Mouse (Mus musculus) G1E (cell line): Measurements from ENCODE around the gene G6pc. TPM values are rescaled to one million over a fixed set of nuclear protein-coding genes. Genes with fewer than 3 reads are reported as not detected.

Experiments
- ATAC-seq: 2 replicates; pipeline ENCODE4 v1.8.0; 2016; ENCODE audit warnings: mild to moderate bottlenecking; ENCODE audit not compliant: insufficient number of reproducible peaks, poor library complexity, low FRiP score, severe bottlenecking; ENCODE audit errors: extremely low read depth
- DNase-seq: peaks from one replicate; pipeline ENCODE4 v3.0.0; 2012; ENCODE audit warnings: low spot score
- H3K27me3 ChIP-seq: 2 replicates; pipeline ENCODE4 v1.6.1; 2012; ENCODE audit warnings: mild to moderate bottlenecking, low read length, inconsistent platforms; ENCODE audit not compliant: insufficient read depth
- H3K36me3 ChIP-seq: replicated peaks from 2 replicates; pipeline ENCODE3; 2012; ENCODE audit warnings: mild to moderate bottlenecking, inconsistent platforms
- H3K4me1 ChIP-seq: 2 replicates; pipeline ENCODE4 v1.6.1; 2012; ENCODE audit warnings: low read depth, low read length, inconsistent platforms, mixed read lengths; ENCODE audit not compliant: insufficient read depth
- H3K4me3 ChIP-seq: 2 replicates; pipeline ENCODE4 v1.5.1; 2012; ENCODE audit warnings: low read depth, mild to moderate bottlenecking, inconsistent platforms, low read length, moderate library complexity, mixed read lengths
- H3K9me3 ChIP-seq: replicated peaks from 2 replicates; pipeline ENCODE4 v1.6.1; 2012; ENCODE audit warnings: inconsistent platforms
- CTCF ChIP-seq: IDR thresholded peaks from 2 replicates; pipeline ENCODE4 v1.5.1; 2012; ENCODE audit warnings: low read depth, low read length, inconsistent platforms, mixed read lengths
- GATA1 ChIP-seq: IDR thresholded peaks from 2 replicates; pipeline ENCODE4 v1.6.1; 2012; ENCODE audit warnings: borderline replicate concordance, low read length, inconsistent platforms, mixed read lengths
- GATA2 ChIP-seq: IDR thresholded peaks from 2 replicates; pipeline ENCODE4 v1.6.1; 2012; ENCODE audit warnings: low read depth, low read length, inconsistent platforms, borderline replicate concordance
- POLR2AphosphoS5 ChIP-seq: IDR thresholded peaks from 2 replicates; pipeline ENCODE4 v1.6.1; 2012; ENCODE audit warnings: low read depth, low read length, inconsistent platforms; ENCODE audit not compliant: insufficient replicate concordance
- TAL1 ChIP-seq: conservative IDR thresholded peaks from 2 replicates; pipeline ENCODE4 v1.6.1; 2012; ENCODE audit warnings: low read depth, low read length, inconsistent platforms, mixed read lengths
- polyA plus RNA-seq: library from polyadenylated mRNA; stranded (reverse); fragments of >175 nt; gene quantifications from 2 replicates; pipeline ENCODE4 v1.2.3, GENCODE M21; 2012
- total RNA-seq, 2 experiments: library from RNA; stranded (forward) in 1 of 2; stranded (reverse) in 1 of 2; fragments of 200-1000 nt in 1 of 2; fragments of >200 nt in 1 of 2; fragmentation: Nextera tagmentation in 1 of 2; gene quantifications; 2 replicates each; pipeline ENCODE4 v1.2.3; 2014 to 2017

G6pc gene
- total and polyA plus RNA-seq, 3 experiments, result 0.05 TPM; not detected in 2

GRCm38 (mm10) chr11:101420148-101420547, 52.8 kb downstream of the G6pc start:
- H3K4me3 ChIP-seq, result no peak overlapping the region
- peaks cover 5% of the 10 kb centered on the region for H3K36me3 ChIP-seq
- H3K27me3 ChIP-seq, result no peaks in the 10 kb centered on the region
- TF ChIP-seq GATA2 (no peak), GATA1 (no peak), CTCF (no peak), POLR2AphosphoS5 (no peak), TAL1 (no peak)
- peaks cover 50% of the 10 kb centered on the region for H3K4me1 ChIP-seq
- ATAC-seq, result no peak
- no peak for DNase-seq
- H3K9me3 ChIP-seq, result no peaks in the 10 kb centered on the region

GRCm38 (mm10) chr11:101424105-101424851, 56.9 kb downstream of the G6pc start, which contains the start of gene Gm27029:
Gene Gm27029, minus strand, starts transcription at chr11:101424796.
- no peak for DNase-seq
- no peak for TF ChIP-seq GATA1
- no peak for TF ChIP-seq CTCF
- no peak for TF ChIP-seq POLR2AphosphoS5
- no peak for TF ChIP-seq GATA2
- TF ChIP-seq TAL1, result no peak
- Histone ChIP-seq H3K4me1 (peaks cover 49% of the 10 kb centered on the region), H3K36me3 (peaks cover 20% of the 10 kb centered on the region), H3K4me3 (peak within 1 kb of the TSS; percentile 89), H3K9me3 (no peaks in the 10 kb centered on the region), H3K27me3 (no peaks in the 10 kb centered on the region)
- ATAC-seq, result no peak

- Histone ChIP-seq H3K4me1 (peaks cover 40% of the 10 kb centered on the region), H3K4me3 (peak within 1 kb of the TSS; percentile 89), H3K9me3 (no peaks in the 10 kb centered on the region), H3K27me3 (no peaks in the 10 kb centered on the region), H3K36me3 (peaks cover 29% of the 10 kb centered on the region)
- ATAC-seq, result peak; percentile 80
- TF ChIP-seq TAL1 (no peak), GATA2 (no peak), POLR2AphosphoS5 (no peak), GATA1 (no peak), CTCF (no peak)
- peak; percentile 94 for DNase-seq
Observed at GRCm38 (mm10) chr11:101424925-101425813, 57.8 kb downstream of the G6pc start, which contains the start of the genes Rundc1 and Ptges3l. Gene Rundc1, plus strand, starts transcription at chr11:101425085. Gene Ptges3l, minus strand, starts transcription at chr11:101425333.

GRCm38 (mm10) chr11:101426165-101426564, 58.8 kb downstream of the G6pc start:
- H3K4me1 ChIP-seq, result peaks cover 39% of the 10 kb centered on the region
- H3K9me3 ChIP-seq, result no peaks in the 10 kb centered on the region
- TF ChIP-seq GATA1 (no peak), TAL1 (no peak), POLR2AphosphoS5 (no peak), GATA2 (no peak), CTCF (no peak)
- peak overlapping the region; percentile 89; the same call in 1 of the 2 replicates for H3K4me3 ChIP-seq
- no peaks in the 10 kb centered on the region for H3K27me3 ChIP-seq
- DNase-seq, result no peak
- peaks cover 39% of the 10 kb centered on the region for H3K36me3 ChIP-seq
- no peak for ATAC-seq

Other genes starting within 250 kb of the G6pc start
Only the 20 nearest of the 28 such genes appear.
- gene Ezh1, start 141.1 kb upstream of the G6pc start, total RNA-seq (2014; fragmentation: Nextera tagmentation), result 46.1 and 55.9 TPM in 2 replicates
- gene Ezh1, start 141.1 kb upstream of the G6pc start, total RNA-seq (2017), result 23.9 and 25.4 TPM in 2 replicates
- gene Ezh1, start 141.1 kb upstream of the G6pc start, polyA plus RNA-seq, result 2.0 and 4.2 TPM in 2 replicates
- not detected in 2 replicates for gene Ramp2, start 121.5 kb upstream of the G6pc start, total RNA-seq (2014; fragmentation: Nextera tagmentation)
- gene Ramp2, start 121.5 kb upstream of the G6pc start, total RNA-seq (2017), result 0.27 TPM in 1 of 2 replicates, not detected in the other
- gene Ramp2, start 121.5 kb upstream of the G6pc start, polyA plus RNA-seq, result 0.04 and 0.10 TPM in 2 replicates
- gene Vps25, start 113.9 kb upstream of the G6pc start, total RNA-seq (2014; fragmentation: Nextera tagmentation), result 482 and 539 TPM in 2 replicates
- gene Vps25, start 113.9 kb upstream of the G6pc start, total RNA-seq (2017), result 98.4 and 104 TPM in 2 replicates
- 140 and 170 TPM in 2 replicates for gene Vps25, start 113.9 kb upstream of the G6pc start, polyA plus RNA-seq
- gene Wnk4, start 107.0 kb upstream of the G6pc start, total RNA-seq (2014; fragmentation: Nextera tagmentation), result 21.2 and 27.2 TPM in 2 replicates
- 2.3 and 4.2 TPM in 2 replicates for gene Wnk4, start 107.0 kb upstream of the G6pc start, total RNA-seq (2017)
- gene Wnk4, start 107.0 kb upstream of the G6pc start, polyA plus RNA-seq, result 45.0 and 48.7 TPM in 2 replicates
- 1.5 TPM in 1 of 2 replicates, not detected in the other for gene Cntd1, start 88.5 kb upstream of the G6pc start, total RNA-seq (2014; fragmentation: Nextera tagmentation)
- 0.81 and 1.1 TPM in 2 replicates for gene Cntd1, start 88.5 kb upstream of the G6pc start, total RNA-seq (2017)
- gene Cntd1, start 88.5 kb upstream of the G6pc start, polyA plus RNA-seq, result 0.02 TPM in 1 of 2 replicates, not detected in the other
- gene Coa3, start 88.4 kb upstream of the G6pc start, total RNA-seq (2014; fragmentation: Nextera tagmentation), result 52.6 and 54.1 TPM in 2 replicates
- gene Coa3, start 88.4 kb upstream of the G6pc start, total RNA-seq (2017), result 58.1 and 65.9 TPM in 2 replicates
- gene Coa3, start 88.4 kb upstream of the G6pc start, polyA plus RNA-seq, result 16.8 and 39.8 TPM in 2 replicates
- gene Becn1, start 65.3 kb upstream of the G6pc start, total RNA-seq (2014; fragmentation: Nextera tagmentation), result 42.5 and 46.3 TPM in 2 replicates
- 142 and 148 TPM in 2 replicates for gene Becn1, start 65.3 kb upstream of the G6pc start, total RNA-seq (2017)
- 97.7 and 109 TPM in 2 replicates for gene Becn1, start 65.3 kb upstream of the G6pc start, polyA plus RNA-seq
- 300 and 317 TPM in 2 replicates for gene Psme3, start 51.3 kb upstream of the G6pc start, total RNA-seq (2014; fragmentation: Nextera tagmentation)
- 98.7 and 113 TPM in 2 replicates for gene Psme3, start 51.3 kb upstream of the G6pc start, total RNA-seq (2017)
- gene Psme3, start 51.3 kb upstream of the G6pc start, polyA plus RNA-seq, result 68.6 and 68.8 TPM in 2 replicates
- gene Aoc2, start 42.5 kb upstream of the G6pc start, total RNA-seq (2014; fragmentation: Nextera tagmentation), result 18.1 and 19.5 TPM in 2 replicates
- gene Aoc2, start 42.5 kb upstream of the G6pc start, total RNA-seq (2017), result 4.5 and 4.6 TPM in 2 replicates
- 10.0 and 10.1 TPM in 2 replicates for gene Aoc2, start 42.5 kb upstream of the G6pc start, polyA plus RNA-seq
- gene Aoc3, start 37.0 kb upstream of the G6pc start, total RNA-seq (2014; fragmentation: Nextera tagmentation), result 2.5 TPM in 1 of 2 replicates, not detected in the other
- gene Aoc3, start 37.0 kb upstream of the G6pc start, total RNA-seq (2017), result 0.16 TPM in 1 of 2 replicates, not detected in the other
- gene Aoc3, start 37.0 kb upstream of the G6pc start, polyA plus RNA-seq, result 0.07 and 0.10 TPM in 2 replicates
- gene Aarsd1, start 50.1 kb downstream of the G6pc start, total RNA-seq (2014; fragmentation: Nextera tagmentation), result 51.6 and 55.8 TPM in 2 replicates
- 47.0 and 50.9 TPM in 2 replicates for gene Aarsd1, start 50.1 kb downstream of the G6pc start, total RNA-seq (2017)
- gene Aarsd1, start 50.1 kb downstream of the G6pc start, polyA plus RNA-seq, result 67.7 and 74.4 TPM in 2 replicates
- gene Gm27029, start 57.2 kb downstream of the G6pc start, total RNA-seq (2014; fragmentation: Nextera tagmentation), result 3.0 TPM in 1 of 2 replicates, not detected in the other
- gene Gm27029, start 57.2 kb downstream of the G6pc start, total RNA-seq (2017), result 0.87 and 2.1 TPM in 2 replicates
- gene Gm27029, start 57.2 kb downstream of the G6pc start, polyA plus RNA-seq, result 0.58 and 0.90 TPM in 2 replicates
- 5.0 and 6.0 TPM in 2 replicates for gene Rundc1, start 57.5 kb downstream of the G6pc start, total RNA-seq (2014; fragmentation: Nextera tagmentation)
- 6.7 and 7.6 TPM in 2 replicates for gene Rundc1, start 57.5 kb downstream of the G6pc start, total RNA-seq (2017)
- gene Rundc1, start 57.5 kb downstream of the G6pc start, polyA plus RNA-seq, result 6.7 and 7.2 TPM in 2 replicates
- not detected in 2 replicates for gene Ptges3l, start 57.8 kb downstream of the G6pc start, total RNA-seq (2014; fragmentation: Nextera tagmentation)
- 0.12 and 0.33 TPM in 2 replicates for gene Ptges3l, start 57.8 kb downstream of the G6pc start, total RNA-seq (2017)
- gene Ptges3l, start 57.8 kb downstream of the G6pc start, polyA plus RNA-seq, result 0.17 and 0.22 TPM in 2 replicates
- gene Rpl27, start 74.7 kb downstream of the G6pc start, total RNA-seq (2014; fragmentation: Nextera tagmentation), result 787 and 879 TPM in 2 replicates
- 1,687 and 2,225 TPM in 2 replicates for gene Rpl27, start 74.7 kb downstream of the G6pc start, total RNA-seq (2017)
- gene Rpl27, start 74.7 kb downstream of the G6pc start, polyA plus RNA-seq, result 444 and 1,039 TPM in 2 replicates
- 26.3 and 34.3 TPM in 2 replicates for gene Ifi35, start 80.8 kb downstream of the G6pc start, total RNA-seq (2014; fragmentation: Nextera tagmentation)
- 48.4 and 54.8 TPM in 2 replicates for gene Ifi35, start 80.8 kb downstream of the G6pc start, total RNA-seq (2017)
- 24.3 and 28.1 TPM in 2 replicates for gene Ifi35, start 80.8 kb downstream of the G6pc start, polyA plus RNA-seq
- 26.5 and 32.0 TPM in 2 replicates for gene Rnd2, start 97.4 kb downstream of the G6pc start, total RNA-seq (2014; fragmentation: Nextera tagmentation)
- 36.6 and 44.3 TPM in 2 replicates for gene Rnd2, start 97.4 kb downstream of the G6pc start, total RNA-seq (2017)
- 35.3 and 46.4 TPM in 2 replicates for gene Rnd2, start 97.4 kb downstream of the G6pc start, polyA plus RNA-seq
- 237 and 238 TPM in 2 replicates for gene Vat1, start 98.7 kb downstream of the G6pc start, total RNA-seq (2014; fragmentation: Nextera tagmentation)
- 98.5 and 103 TPM in 2 replicates for gene Vat1, start 98.7 kb downstream of the G6pc start, total RNA-seq (2017)
- gene Vat1, start 98.7 kb downstream of the G6pc start, polyA plus RNA-seq, result 384 and 452 TPM in 2 replicates
- 69.3 and 175 TPM in 2 replicates for gene Brca1, start 184.4 kb downstream of the G6pc start, total RNA-seq (2014; fragmentation: Nextera tagmentation)
- 67.5 and 71.0 TPM in 2 replicates for gene Brca1, start 184.4 kb downstream of the G6pc start, total RNA-seq (2017)
- gene Brca1, start 184.4 kb downstream of the G6pc start, polyA plus RNA-seq, result 16.7 and 35.0 TPM in 2 replicates
- gene Nbr1, start 184.6 kb downstream of the G6pc start, total RNA-seq (2014; fragmentation: Nextera tagmentation), result 102 and 109 TPM in 2 replicates
- gene Nbr1, start 184.6 kb downstream of the G6pc start, total RNA-seq (2017), result 97.6 and 99.4 TPM in 2 replicates
- gene Nbr1, start 184.6 kb downstream of the G6pc start, polyA plus RNA-seq, result 43.8 and 45.6 TPM in 2 replicates